Mouse (Mus musculus) heart, embryonic 13.5 days (tissue): ENCODE results near the gene Nr3c2. TPM values are rescaled to one million over a fixed set of nuclear protein-coding genes. Genes with fewer than 3 reads are reported as not detected.

Source experiments
- ATAC-seq: fragments of 200-750 bp; cut with Nextera tagmentation; 2 replicates; pipeline ENCODE4 v1.8.0; 2017; ENCODE audit warnings: moderate TSS enrichment; ENCODE audit not compliant: insufficient number of reproducible peaks, low FRiP score, low TSS enrichment; ENCODE audit errors: extremely low read depth
- H3K27ac ChIP-seq: fragments of 300-500 bp; sonication (generic); replicated peaks from 2 replicates; pipeline ENCODE4 v1.5.1; 2015; ENCODE audit warnings: moderate library complexity, mild to moderate bottlenecking, inconsistent platforms
- H3K27me3 ChIP-seq: fragments of 300-500 bp; sonication (generic); replicated peaks from 2 replicates; pipeline ENCODE4 v1.6.1; 2015; ENCODE audit warnings: mild to moderate bottlenecking, inconsistent platforms
- H3K36me3 ChIP-seq: fragments of 300-500 bp; sonication (generic); 2 replicates; pipeline ENCODE4 v1.6.1; 2015; ENCODE audit warnings: mild to moderate bottlenecking, inconsistent platforms
- H3K4me1 ChIP-seq: fragments of 300-500 bp; sonication (generic); 2 replicates; pipeline ENCODE4 v1.6.1; 2015; ENCODE audit warnings: inconsistent platforms
- H3K4me2 ChIP-seq: fragments of 300-500 bp; sonication (generic); 2 replicates; pipeline ENCODE4 v1.6.1; 2015; ENCODE audit warnings: inconsistent platforms, mild to moderate bottlenecking, moderate library complexity
- H3K4me3 ChIP-seq: fragments of 300-500 bp; sonication (generic); 2 replicates; pipeline ENCODE4 v1.5.1; 2015; ENCODE audit warnings: moderate library complexity, mild to moderate bottlenecking, inconsistent platforms
- H3K9ac ChIP-seq: fragments of 300-500 bp; sonication (generic); 2 replicates; pipeline ENCODE4 v1.6.1; 2015; ENCODE audit warnings: inconsistent platforms, mild to moderate bottlenecking, moderate library complexity
- H3K9me3 ChIP-seq: fragments of 300-500 bp; sonication (generic); 2 replicates; pipeline ENCODE4 v1.6.1; 2016; ENCODE audit warnings: inconsistent platforms
- WGBS: fragments of 180-500 bp; shearing (Covaris S2); methylation state at CpG from one replicate; pipeline ENCODE4 v1.1.7; 2015; ENCODE audit warnings: mixed read lengths; 5-methylcytosine and 5-hydroxymethylcytosine counted together
- polyA plus RNA-seq: library from polyadenylated mRNA; unstranded; fragments of >200 nt; fragmentation: Nextera tagmentation; extraction: Ambion mirVana; gene quantifications from 2 replicates; pipeline ENCODE4 v1.2.1, GENCODE M21; 2015

Gene Nr3c2
- polyA plus RNA-seq, 1 experiment from 2014 or later, result 3.2 TPM

GRCm38 (mm10) chr8:77227742-77228141, 328.5 kb downstream of the Nr3c2 start:
- Histone ChIP-seq H3K36me3 (no peaks in the 10 kb centered on the region), H3K9me3 (no peaks in the 10 kb centered on the region), H3K27me3 (no peaks in the 10 kb centered on the region), H3K4me3 (no peak overlapping the region), H3K4me2 (no peak overlapping the region), H3K9ac (no peak overlapping the region), H3K27ac (no peak overlapping the region), H3K4me1 (peaks cover 24% of the 10 kb centered on the region)
- no peak for ATAC-seq
- WGBS, result 84% methylated on average over 5 of the region's 5 CpGs

DNA sequence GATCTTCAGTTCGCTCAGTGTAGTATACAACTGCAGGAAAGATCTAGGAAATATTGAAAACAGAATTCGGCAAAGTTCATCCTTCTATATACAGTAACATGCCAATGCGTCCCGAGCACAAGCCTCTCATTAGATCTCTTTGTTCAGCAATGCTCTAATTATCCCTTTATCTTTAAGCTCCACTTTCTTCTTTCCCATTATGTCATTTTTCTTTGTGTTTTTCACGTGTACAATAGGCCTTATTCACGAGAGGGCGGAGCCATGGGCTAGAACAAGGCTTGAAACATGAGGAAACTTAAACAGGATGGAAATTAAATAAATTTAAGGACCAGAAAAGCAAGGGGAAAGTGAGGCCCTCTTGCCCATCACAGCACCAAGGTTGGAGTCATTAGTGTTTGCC, 329.4 kb downstream of the Nr3c2 start:
- Histone ChIP-seq H3K4me1 (peaks cover 29% of the 10 kb centered on the region), H3K9ac (no peak overlapping the region), H3K4me3 (no peak overlapping the region), H3K27ac (no peak overlapping the region), H3K9me3 (no peaks in the 10 kb centered on the region), H3K27me3 (no peaks in the 10 kb centered on the region), H3K36me3 (no peaks in the 10 kb centered on the region), H3K4me2 (no peak overlapping the region)
- ATAC-seq, result no peak
- WGBS, result 74% methylated on average over 7 of the region's 7 CpGs

DNA sequence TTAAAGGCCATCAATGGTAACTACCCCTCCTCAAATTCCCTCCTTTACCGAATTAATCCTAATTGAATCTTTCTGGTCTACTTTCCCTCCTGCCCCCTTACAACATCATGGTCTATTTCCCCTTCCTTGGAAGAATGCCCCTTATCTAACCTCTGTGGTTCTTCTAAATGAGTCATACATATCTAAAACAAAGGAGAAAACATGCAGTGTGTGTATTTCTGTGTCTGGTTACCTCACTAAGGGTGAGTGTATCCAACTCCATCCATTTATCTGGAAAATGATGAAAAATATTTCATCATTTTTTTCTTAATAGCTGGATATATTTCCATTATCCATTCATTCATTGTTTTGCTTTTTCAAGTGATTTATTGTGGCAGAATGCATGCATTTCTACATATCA, 332.0 kb downstream of the Nr3c2 start:
- no peak for ATAC-seq
- 69% methylated on average over 1 of the region's 1 CpGs for WGBS
- no peak overlapping the region for H3K9ac ChIP-seq
- H3K9me3 ChIP-seq, result no peaks in the 10 kb centered on the region
- H3K27me3 ChIP-seq, result no peaks in the 10 kb centered on the region
- no peaks in the 10 kb centered on the region for H3K36me3 ChIP-seq
- no peak overlapping the region for H3K4me2 ChIP-seq
- H3K4me1 ChIP-seq, result peaks cover 29% of the 10 kb centered on the region
- no peak overlapping the region for H3K4me3 ChIP-seq
- H3K27ac ChIP-seq, result no peak overlapping the region

DNA sequence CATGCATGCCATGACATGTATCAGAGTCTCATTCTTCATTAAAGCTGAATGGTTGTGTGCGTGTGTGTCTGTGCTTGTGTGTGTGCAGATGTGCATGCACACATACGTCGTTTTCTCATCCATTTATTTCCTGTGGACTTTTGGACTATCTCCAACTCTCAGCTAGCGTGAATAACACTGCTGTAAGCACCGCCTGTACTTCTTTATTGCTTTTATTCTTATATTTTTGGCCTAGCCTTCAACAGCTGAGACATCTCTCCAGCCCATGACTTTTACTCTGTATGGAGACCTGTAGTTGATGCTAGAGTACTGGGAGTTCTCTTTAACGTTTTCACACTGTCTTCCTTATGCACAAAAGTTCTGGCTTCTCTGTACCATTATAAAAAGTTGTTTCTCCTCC, 332.6 kb downstream of the Nr3c2 start:
- Histone ChIP-seq H3K9ac (no peak overlapping the region), H3K9me3 (no peaks in the 10 kb centered on the region), H3K27ac (peak overlapping the region; percentile 73), H3K4me3 (no peak overlapping the region), H3K27me3 (no peaks in the 10 kb centered on the region), H3K4me2 (peak overlapping the region; percentile 18; the same call in 1 of the 2 replicates), H3K36me3 (no peaks in the 10 kb centered on the region), H3K4me1 (peaks cover 29% of the 10 kb centered on the region)
- 55% methylated on average over 6 of the region's 6 CpGs for WGBS
- ATAC-seq, result no peak

DNA sequence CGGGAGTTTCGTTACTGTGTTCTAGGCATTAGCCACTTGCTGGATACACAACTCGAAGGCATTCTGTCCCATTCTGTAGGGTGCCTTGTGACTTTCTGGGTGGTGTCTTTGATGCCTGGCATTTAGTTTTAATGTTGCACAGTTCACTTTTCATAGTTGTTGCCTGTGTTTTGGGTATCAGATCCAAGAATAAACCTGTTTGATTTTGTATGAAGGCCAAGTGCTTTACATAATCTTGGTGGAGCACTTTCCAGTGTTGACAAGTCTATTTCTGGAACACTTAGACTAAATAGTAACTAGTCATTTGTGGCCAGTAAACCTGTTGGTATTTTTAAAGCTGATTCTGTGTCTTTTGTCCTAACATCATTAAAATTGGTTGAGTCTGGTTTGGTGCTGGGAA, 333.2 kb downstream of the Nr3c2 start:
- Histone ChIP-seq H3K36me3 (no peaks in the 10 kb centered on the region), H3K9me3 (no peaks in the 10 kb centered on the region), H3K27me3 (no peaks in the 10 kb centered on the region), H3K4me1 (peaks cover 29% of the 10 kb centered on the region), H3K4me2 (peak overlapping the region; percentile 18; the same call in 1 of the 2 replicates), H3K27ac (peak overlapping the region; percentile 73), H3K4me3 (no peak overlapping the region), H3K9ac (no peak overlapping the region)
- 64% methylated on average over 3 of the region's 3 CpGs for WGBS
- no peak for ATAC-seq

- Histone ChIP-seq H3K4me3 (no peak overlapping the region), H3K27ac (no peak overlapping the region), H3K4me1 (peaks cover 20% of the 10 kb centered on the region), H3K4me2 (no peak overlapping the region), H3K9ac (no peak overlapping the region), H3K9me3 (no peaks in the 10 kb centered on the region), H3K27me3 (no peaks in the 10 kb centered on the region), H3K36me3 (no peaks in the 10 kb centered on the region)
- no peak for ATAC-seq
- WGBS, result 74% methylated on average over 1 of the region's 1 CpGs
These were observed 337.5 kb downstream of the Nr3c2 start for GRCm38 (mm10) chr8:77236701-77237100.

DNA sequence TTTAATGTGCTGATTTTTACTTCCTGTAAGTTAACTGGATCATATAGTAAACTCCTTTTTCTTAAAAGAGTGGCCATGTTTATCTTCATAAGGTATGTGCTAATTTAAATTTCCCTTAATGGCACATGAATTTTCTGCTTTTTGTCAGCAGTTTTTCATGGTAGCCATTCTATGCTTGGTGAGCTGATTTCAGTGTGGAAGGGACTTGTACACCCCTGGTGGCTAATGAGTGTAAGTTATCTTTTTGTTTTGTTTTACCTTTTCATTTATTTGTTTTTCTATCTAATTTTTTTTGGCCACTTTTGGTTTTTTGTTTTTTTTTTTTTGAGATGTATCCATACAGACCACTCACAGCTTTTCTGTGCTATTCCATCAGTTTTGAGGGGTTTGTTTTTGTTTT, 340.2 kb downstream of the Nr3c2 start:
- no peak overlapping the region for H3K9ac ChIP-seq
- no peak overlapping the region for H3K27ac ChIP-seq
- no peaks in the 10 kb centered on the region for H3K27me3 ChIP-seq
- no peak overlapping the region for H3K4me3 ChIP-seq
- ATAC-seq, result no peak
- no peak overlapping the region for H3K4me2 ChIP-seq
- no peaks in the 10 kb centered on the region for H3K36me3 ChIP-seq
- no peaks in the 10 kb centered on the region for H3K4me1 ChIP-seq
- no peaks in the 10 kb centered on the region for H3K9me3 ChIP-seq

DNA sequence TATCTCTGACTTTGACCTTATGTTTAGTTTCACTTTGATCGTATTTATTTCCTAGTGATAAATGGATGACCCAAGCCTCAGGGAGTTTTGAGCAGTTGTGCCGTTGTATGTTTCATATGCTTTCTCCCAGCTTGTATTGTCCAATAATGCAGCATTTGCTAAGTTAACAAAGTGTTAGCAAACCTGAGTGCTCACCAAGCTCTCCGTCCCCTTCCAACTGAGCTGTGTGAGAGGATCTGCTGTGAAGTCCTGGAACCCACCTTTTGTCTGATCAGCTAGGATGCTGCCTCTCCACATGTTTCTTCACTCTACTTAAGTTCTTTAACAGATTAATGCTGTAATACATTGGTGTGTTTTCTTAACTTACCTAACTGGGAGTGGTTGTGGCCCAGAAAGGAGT, 342.1 kb downstream of the Nr3c2 start:
- Histone ChIP-seq H3K36me3 (peaks cover 5% of the 10 kb centered on the region), H3K27ac (no peak overlapping the region), H3K27me3 (no peaks in the 10 kb centered on the region), H3K9me3 (no peaks in the 10 kb centered on the region), H3K4me2 (no peak overlapping the region), H3K4me3 (no peak overlapping the region), H3K9ac (no peak overlapping the region), H3K4me1 (no peaks in the 10 kb centered on the region)
- WGBS, result 82% methylated on average over 3 of the region's 3 CpGs
- no peak for ATAC-seq

DNA sequence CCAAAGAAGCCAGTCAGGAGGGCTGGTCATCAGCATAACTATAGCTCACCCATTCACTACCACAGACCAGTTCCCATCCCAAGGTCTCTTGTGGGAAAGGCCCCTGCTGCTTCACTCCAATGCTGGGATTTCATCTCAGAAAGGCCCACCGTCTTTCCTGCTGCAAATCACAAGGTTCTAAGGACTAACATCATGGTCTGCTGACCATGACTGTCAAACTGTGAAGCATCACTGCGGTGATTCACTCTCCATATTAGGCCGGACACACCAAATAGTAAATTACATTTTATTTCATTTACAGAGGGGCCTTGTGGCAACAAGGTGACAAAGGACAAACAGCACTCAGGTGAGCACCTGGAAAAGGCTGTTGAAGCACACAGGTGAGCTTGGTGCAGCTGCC, 350.9 kb downstream of the Nr3c2 start:
- peaks cover 72% of the 10 kb centered on the region for H3K36me3 ChIP-seq
- peaks cover 12% of the 10 kb centered on the region for H3K4me1 ChIP-seq
- 96% methylated on average over 3 of the region's 3 CpGs for WGBS

GRCm38 (mm10) chr8:77251134-77251533, 351.9 kb downstream of the Nr3c2 start:
- Histone ChIP-seq H3K4me2 (no peak overlapping the region), H3K4me1 (peaks cover 12% of the 10 kb centered on the region), H3K27me3 (no peaks in the 10 kb centered on the region), H3K9ac (no peak overlapping the region), H3K36me3 (peaks cover 77% of the 10 kb centered on the region), H3K27ac (no peak overlapping the region), H3K9me3 (no peaks in the 10 kb centered on the region), H3K4me3 (no peak overlapping the region)
- no peak for ATAC-seq
- WGBS, result 85% methylated on average over 5 of the region's 5 CpGs

More for the DNA sequence above, 350.9 kb downstream of the Nr3c2 start:
- H3K9ac ChIP-seq, result no peak overlapping the region
- no peaks in the 10 kb centered on the region for H3K9me3 ChIP-seq
- H3K4me2 ChIP-seq, result no peak overlapping the region
- H3K4me3 ChIP-seq, result no peak overlapping the region
- H3K27ac ChIP-seq, result no peak overlapping the region
- no peak for ATAC-seq
- H3K27me3 ChIP-seq, result no peaks in the 10 kb centered on the region

DNA sequence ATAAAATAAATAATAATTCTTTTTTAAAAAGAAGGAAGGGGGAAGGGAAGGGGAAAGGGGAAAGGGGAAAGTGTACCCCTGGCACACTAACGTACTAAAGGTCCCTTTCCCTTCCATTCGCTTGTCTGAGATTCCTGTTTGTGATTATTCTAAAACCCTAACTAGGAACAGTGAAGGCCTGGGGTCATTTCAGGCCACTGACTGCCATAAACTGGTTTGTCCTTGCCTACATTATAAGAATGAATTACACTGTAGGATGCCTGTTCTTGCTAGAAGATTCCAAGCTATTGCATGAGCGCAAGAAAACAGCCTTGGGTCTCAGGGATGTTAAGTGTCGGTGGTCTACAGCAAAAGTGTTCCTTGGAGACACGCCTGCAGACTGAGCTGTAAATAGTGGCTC, 355.2 kb downstream of the Nr3c2 start:
- WGBS, result 76% methylated on average over 5 of the region's 5 CpGs
- ATAC-seq, result no peak
- Histone ChIP-seq H3K9ac (no peak overlapping the region), H3K36me3 (peaks cover 78% of the 10 kb centered on the region), H3K4me1 (peaks cover 12% of the 10 kb centered on the region), H3K4me3 (no peak overlapping the region), H3K27ac (no peak overlapping the region), H3K9me3 (no peaks in the 10 kb centered on the region), H3K4me2 (no peak overlapping the region), H3K27me3 (no peaks in the 10 kb centered on the region)

- ATAC-seq, result no peak
These were observed 357.3 kb downstream of the Nr3c2 start for GRCm38 (mm10) chr8:77256450-77257084.

More at GRCm38 (mm10) chr8:77256450-77257084, 357.3 kb downstream of the Nr3c2 start:
- Histone ChIP-seq H3K4me3 (no peak overlapping the region), H3K36me3 (peaks cover 67% of the 10 kb centered on the region), H3K4me1 (peaks cover 12% of the 10 kb centered on the region), H3K9ac (no peak overlapping the region), H3K9me3 (no peaks in the 10 kb centered on the region), H3K4me2 (no peak overlapping the region), H3K27ac (no peak overlapping the region), H3K27me3 (no peaks in the 10 kb centered on the region)
- WGBS, result 90% methylated on average over 5 of the region's 5 CpGs
